Mouse (Mus musculus) brain, embryonic 14.5 days (tissue): ENCODE results near the gene Pced1b.

Source experiments
- CTCF ChIP-seq: fragments of 200-500 bp; IDR thresholded peaks from 2 replicates; pipeline ENCODE4 v1.5.1; 2012; ENCODE audit warnings: inconsistent platforms, mild to moderate bottlenecking, moderate library complexity, borderline replicate concordance; ENCODE audit not compliant: insufficient read depth, insufficient read length; ENCODE audit errors: extremely low read depth
- POLR2A ChIP-seq: fragments of 200-500 bp; IDR thresholded peaks from 2 replicates; pipeline ENCODE4 v1.6.1; 2012; ENCODE audit warnings: mild to moderate bottlenecking, inconsistent platforms, borderline replicate concordance; ENCODE audit not compliant: poor library complexity, insufficient read depth, insufficient read length, severe bottlenecking; ENCODE audit errors: extremely low read depth

DNA sequence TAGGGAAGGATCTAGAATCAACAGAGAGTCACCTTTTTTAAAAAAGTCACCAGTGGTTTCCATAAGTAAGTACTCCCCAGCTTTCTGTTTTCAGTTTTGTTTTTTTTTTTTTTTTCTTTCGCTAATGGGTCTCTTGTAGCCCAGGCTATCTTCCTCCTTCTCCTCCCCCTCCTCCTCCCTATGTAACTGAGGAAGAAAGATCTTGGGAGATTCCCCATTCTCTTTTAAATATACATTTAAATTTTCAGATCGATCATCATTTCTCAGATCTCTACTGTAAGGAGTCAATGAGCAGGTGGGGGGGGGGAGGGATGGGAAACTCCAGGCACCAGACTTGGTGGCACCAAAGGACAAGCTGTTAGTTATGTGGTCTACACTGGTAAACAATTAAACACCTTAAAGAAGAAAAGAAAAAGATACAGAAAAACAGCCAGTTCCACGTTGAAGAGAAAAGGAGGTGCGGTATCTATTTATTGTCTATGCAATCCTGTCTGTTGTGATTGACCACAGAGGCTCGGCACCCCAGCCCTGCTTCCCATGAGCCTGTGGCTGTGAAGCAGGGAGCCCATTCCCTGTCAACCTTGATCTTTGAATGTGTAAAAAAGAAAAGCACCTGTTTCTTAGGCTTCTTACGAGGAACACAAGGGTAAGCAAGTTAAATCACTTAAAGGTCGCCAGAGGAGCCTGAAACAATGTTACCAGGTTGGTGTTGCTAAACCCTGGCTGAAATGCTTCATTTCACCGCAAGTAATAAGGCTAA lies 127.4 kb downstream of the Pced1b start:
- no peak for TF ChIP-seq CTCF
- no peak for TF ChIP-seq POLR2A
